Mouse (Mus musculus) lung, adult 2 months (tissue): ENCODE results near the gene Armh3.

ENCODE experiments used
- CTCF ChIP-seq: fragments of 200-500 bp; IDR thresholded peaks from 2 replicates; pipeline ENCODE4 v1.5.1; 2011; ENCODE audit warnings: mild to moderate bottlenecking, low read length, control low read depth; ENCODE audit not compliant: insufficient read depth
- POLR2A ChIP-seq: fragments of 200-500 bp; IDR thresholded peaks from 2 replicates; pipeline ENCODE4 v1.6.1; 2011; ENCODE audit warnings: low read depth, mild to moderate bottlenecking, control low read depth, low read length, borderline replicate concordance; ENCODE audit errors: extremely low read depth

DNA sequence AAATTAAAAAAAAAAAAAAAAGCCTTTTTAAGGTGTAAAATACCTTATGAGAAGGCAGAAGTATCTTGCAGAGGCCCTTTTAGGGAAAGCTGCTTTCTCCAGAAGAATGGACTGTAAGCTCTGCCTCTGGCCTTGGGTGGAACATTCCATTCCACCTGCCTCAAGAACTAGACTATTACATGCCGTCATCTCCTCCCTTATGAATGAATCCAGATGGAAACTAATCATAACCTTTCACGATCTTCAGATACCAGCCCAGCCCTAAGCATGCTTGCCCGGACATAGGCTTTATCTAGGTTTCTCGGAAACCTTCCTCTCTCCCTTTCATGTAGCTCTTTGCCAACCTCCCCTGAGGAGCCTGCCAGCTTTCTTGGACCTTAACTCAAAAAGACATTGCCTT is 210.0 kb downstream of the Armh3 start:
- TF ChIP-seq CTCF (no peak), POLR2A (no peak)
